Mouse (Mus musculus) brain, embryonic 14.5 days (tissue): ENCODE results near the gene Iba57. TPM values are rescaled to one million over a fixed set of nuclear protein-coding genes. Genes with fewer than 3 reads are reported as not detected.
"Not testable (repeated sequence)": the region's sequence is repeated elsewhere in the genome, so short reads cannot be mapped to it uniquely, and the experiment has no call there.

Experiments used
- DNase-seq: peaks from one replicate; pipeline ENCODE4 v3.0.0-alpha.2; 2011; ENCODE audit warnings: low read depth
- CTCF ChIP-seq: fragments of 200-500 bp; IDR thresholded peaks from 2 replicates; pipeline ENCODE4 v1.5.1; 2012; ENCODE audit warnings: inconsistent platforms, mild to moderate bottlenecking, moderate library complexity, borderline replicate concordance; ENCODE audit not compliant: insufficient read depth, insufficient read length; ENCODE audit errors: extremely low read depth
- POLR2A ChIP-seq: fragments of 200-500 bp; IDR thresholded peaks from 2 replicates; pipeline ENCODE4 v1.6.1; 2012; ENCODE audit warnings: mild to moderate bottlenecking, inconsistent platforms, borderline replicate concordance; ENCODE audit not compliant: poor library complexity, insufficient read depth, insufficient read length, severe bottlenecking; ENCODE audit errors: extremely low read depth
- polyA plus RNA-seq: library from polyadenylated mRNA; depleted of rRNA; stranded (reverse); fragments of >200 nt; gene quantifications from 2 replicates; pipeline ENCODE4 v1.2.3, GENCODE M21; 2012; rRNA removed

The Iba57 gene
- 7.8 and 8.5 TPM in 2 replicates for polyA plus RNA-seq

DNA sequence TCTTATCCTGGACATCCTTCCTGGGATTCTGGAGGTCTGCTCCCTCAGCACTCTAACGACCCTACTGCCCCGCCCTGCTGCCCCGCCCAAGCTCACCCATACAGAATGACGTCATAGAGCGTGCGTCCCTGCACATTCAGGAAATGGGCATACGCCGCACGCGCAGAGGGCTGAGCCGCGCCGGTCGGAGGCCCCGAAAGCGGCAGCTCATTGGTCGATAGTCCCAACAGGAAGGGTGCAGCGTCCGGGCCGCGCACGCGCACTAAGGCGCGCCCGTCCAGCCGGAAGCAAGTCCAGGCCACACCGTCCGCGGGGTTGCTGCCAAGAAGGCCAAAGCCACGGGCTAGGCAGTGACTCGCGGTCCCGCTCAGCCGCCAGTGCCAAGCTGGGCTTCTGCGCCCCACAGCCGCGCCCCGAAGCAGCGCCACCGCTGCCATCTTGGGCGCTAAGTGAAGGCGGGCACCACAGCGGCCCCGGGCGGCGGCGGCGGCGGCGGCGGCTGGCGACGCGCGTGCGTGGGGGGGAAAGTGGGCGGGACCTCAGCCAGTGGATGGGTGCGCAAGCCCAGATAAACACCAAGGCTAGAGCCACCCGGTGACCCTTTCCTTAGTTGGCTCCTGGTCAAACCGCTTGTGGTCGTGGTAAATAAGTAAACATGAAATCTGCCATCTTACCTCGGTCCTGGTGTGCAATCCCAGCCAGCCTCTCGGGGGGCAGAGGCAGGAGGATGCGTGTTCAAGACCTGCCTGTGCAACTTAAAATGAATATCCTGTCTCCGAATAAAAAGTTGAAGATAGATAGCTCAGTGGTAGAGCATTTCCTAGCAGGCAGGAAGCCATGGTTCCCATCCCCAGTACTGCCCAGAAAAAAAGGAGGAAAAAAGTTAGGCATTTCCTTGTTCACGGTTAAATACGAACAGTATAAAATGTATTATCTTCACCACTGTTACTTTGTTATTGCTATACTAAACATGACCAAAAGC is at the start of gene Iba57:
Gene Iba57, minus strand, starts transcription at position 485 of the 982 bp plus-strand sequence.
- TF ChIP-seq POLR2A: peak; percentile 83
- TF ChIP-seq CTCF: peak; percentile 19; the same call in 1 of the 2 replicates
- DNase-seq: peak; percentile 100

DNA sequence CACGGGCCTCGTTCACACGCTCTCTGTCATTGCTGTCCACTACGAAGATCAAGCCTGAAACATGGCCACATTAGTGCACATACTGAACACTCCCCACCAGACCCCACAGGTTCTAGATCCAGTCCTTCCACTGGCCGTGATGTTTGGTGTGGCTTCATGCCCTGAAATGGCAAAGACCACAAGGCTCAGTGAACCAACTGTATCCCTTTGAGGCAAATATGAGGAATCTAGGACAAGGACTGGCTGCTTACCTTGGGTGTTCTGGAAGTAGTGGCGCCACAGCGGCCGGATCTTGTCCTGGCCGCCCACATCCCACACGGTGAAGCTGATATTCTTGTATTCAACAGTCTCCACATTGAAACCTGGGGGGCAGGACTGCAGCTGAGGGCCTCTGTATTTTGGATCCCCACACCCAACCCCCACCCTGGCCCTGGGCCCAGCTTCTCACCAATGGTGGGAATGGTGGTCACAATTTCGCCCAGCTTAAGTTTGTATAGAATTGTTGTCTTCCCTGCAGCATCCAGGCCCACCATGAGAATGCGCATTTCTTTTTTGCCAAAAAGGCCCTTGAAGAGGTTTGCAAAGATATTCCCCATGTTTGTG is 49.5 kb upstream of the Iba57 start:
- no peak for DNase-seq
- TF ChIP-seq CTCF: no peak
- no peak for TF ChIP-seq POLR2A

DNA sequence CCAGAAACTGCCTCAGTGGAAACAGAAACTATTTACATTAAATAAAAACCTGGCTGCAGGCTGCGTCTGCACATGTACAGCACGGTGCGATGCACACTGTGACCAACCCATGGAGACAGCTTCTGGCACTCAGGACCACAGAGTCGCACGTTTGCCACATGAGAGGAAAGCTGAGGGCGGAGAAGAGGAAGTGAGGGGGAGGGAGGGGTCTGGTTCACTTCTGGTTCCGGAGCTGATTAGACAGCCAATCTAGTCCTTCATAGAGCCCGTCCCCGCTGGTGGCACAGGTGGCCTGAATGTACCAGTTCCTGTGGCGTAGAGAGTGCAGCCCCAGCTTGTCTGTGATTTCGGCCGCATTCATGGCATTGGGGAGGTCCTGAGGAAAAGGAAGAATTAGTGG is 48.8 kb upstream of the Iba57 start:
- DNase-seq: not testable (repeated sequence)

DNA sequence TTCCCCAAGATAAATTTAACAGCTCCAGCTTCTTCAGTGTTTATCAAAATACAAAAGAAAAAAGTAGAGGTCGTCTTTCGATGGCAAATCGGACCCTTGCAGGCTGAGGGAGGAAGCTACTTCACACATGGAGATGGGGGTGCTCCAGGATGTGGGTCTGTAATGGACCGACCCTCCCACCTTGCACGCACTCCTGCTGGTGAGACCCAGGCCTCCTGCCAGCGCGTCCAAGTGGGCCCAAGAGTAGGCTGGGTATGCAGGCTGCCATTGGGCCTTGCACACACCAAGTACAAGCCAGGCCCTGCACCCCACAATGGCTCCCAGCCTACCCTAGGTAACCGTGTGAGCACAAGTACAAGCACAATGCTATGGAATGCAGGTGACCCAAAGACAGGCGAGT is 48.0 kb upstream of the Iba57 start:
- DNase-seq: not testable (repeated sequence)

DNA sequence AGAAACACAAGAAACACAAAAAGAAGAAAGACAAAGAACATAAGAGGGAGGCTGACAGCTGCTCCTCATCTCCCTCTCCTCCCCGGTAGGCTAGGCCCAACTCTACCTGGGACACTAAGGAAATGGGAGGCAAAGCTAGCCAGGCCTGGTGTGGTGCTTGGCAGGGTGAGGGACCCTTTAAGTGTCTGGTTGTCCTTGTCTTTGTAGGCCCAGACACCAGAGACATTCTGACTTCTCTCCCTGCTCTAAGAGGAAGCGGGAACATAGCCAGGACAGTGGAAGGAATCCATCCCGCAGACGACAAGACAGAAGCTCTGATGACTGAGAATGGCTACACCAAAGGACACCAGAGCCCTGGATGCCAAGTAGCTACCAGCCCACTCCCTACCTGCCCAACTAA is 46.5 kb upstream of the Iba57 start:
- no peak for TF ChIP-seq POLR2A
- TF ChIP-seq CTCF: no peak
- DNase-seq: no peak

DNA sequence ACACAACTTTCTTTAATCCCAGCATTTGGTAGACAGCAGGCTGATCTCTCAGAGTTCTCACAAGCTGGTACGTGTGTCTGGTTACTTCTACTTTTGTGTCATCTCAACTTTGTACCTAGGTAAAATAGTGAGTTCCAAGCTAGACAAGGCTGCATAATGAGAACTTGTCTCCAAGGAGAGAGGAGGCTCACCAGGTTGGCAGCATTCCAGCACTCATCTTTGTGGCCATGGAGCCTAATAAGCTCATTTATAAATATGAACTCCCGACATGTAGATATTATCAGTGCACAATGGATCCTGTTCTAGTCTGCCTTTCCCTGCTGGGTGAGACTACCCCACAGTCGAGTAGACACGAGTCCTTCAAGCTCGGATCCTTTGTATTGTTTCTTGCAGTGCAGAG is 46.0 kb upstream of the Iba57 start:
- no peak for DNase-seq
- TF ChIP-seq POLR2A: no peak
- no peak for TF ChIP-seq CTCF

DNA sequence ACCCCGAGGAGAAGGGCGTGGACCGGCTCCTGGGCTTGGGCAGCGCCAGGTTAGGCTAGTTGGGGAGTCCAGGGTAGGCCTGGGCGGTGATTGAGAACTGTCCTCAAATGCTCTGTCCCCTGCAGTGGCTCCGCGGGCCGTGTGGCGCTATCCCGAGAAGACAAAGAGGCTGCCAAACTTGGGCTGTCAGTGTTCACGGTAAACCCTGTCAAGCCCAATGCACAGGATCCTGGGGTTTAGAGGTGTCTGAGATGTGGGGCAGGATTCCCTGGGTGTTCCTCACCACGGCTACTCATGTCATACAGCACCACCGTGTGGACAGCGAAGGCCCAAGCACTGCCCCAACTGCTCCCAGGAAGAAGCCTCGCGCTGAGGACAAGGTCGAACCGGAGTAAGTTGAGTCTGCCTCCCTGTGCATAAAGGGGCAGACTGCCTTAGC is 45.5 kb upstream of the Iba57 start:
- peak; percentile 78 for DNase-seq
- TF ChIP-seq POLR2A (no peak), CTCF (peak; percentile 64)

DNA sequence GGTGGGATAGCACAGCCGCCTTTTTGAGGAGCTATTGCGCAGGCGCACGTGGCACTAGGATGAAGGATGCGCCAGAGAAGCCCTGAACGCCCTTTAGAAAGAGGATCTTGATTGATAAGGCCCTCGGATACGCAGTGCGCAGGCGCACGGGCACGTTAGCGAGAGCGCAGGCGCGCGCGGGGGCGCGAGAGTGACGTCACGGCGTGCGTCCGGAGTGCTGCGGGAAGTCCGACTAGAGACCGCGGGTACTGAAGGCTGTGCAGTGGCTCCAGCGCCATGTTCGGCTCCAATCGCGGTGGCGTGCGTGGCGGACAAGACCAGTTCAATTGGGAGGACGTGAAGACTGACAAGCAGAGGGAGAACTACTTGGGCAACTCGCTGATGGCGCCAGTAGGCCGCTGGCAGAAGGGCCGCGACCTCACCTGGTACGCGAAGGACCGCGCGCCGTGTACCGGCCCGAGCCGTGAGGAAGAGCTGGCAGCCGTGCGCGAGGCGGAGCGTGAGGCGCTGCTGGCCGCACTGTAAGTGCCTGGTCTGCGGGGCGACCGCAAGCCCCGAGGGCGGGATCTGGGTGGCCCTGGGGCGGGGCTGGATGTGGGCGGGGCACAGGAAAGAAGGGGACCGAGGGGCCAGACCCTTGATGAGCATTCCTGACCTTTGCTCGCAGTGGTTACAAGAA is 44.8 kb upstream of the Iba57 start, which contains the start of gene 2310033P09Rik:
Gene 2310033P09Rik, plus strand, starts transcription at position 169 of the 679 bp plus-strand sequence.
- DNase-seq: peak; percentile 99
- peak; percentile 67; the same call in 1 of the 2 replicates for TF ChIP-seq POLR2A
- TF ChIP-seq CTCF: no peak

DNA sequence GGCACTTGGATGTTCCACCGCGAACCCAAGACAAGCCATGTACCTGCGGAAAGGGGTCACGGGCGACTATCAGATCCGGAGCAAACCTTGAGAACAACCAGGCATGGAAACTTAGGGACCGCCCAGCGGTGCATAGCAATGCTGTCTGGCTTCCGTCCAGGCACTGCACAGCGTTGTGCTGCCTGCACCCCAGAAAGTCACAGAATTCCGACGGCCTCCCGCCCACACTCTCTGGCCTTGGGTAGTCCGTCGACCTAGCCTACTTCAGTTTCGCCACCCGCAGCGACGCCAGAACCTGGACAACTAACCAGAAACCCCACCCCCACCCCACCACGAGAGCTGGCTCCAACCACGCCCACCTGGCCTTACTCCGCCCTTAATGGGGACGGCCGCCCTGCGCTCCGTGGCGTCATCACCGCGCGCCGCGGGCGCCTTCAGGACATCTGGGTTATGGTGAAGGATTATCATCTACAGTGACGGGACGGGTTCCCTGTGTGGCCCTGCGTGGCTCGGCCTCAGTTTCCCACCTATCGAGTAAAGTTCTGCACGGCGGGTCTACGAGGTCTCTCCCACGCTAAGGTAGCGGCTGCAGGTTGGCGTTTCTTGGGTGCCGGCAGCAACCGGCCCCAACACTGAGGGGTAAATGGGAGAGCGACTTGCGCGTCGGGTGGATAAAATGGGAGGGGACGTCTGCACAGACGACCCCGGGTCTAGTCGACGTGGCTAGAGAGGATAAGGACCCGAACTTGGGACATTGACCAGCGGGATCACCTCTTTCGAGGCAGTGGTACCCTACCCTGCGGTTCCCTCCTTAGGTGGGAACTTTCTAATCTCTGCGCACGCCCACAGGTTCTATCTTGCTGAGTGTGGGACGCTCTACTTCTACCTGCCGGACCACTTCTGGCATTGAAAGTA is 38.8 kb upstream of the Iba57 start, which contains the start of gene Mrpl55:
Gene Mrpl55, plus strand, starts transcription at position 406 of the 915 bp plus-strand sequence.
- DNase-seq: peak; percentile 98
- TF ChIP-seq POLR2A (peak; percentile 35; the same call in 1 of the 2 replicates), CTCF (no peak)

DNA sequence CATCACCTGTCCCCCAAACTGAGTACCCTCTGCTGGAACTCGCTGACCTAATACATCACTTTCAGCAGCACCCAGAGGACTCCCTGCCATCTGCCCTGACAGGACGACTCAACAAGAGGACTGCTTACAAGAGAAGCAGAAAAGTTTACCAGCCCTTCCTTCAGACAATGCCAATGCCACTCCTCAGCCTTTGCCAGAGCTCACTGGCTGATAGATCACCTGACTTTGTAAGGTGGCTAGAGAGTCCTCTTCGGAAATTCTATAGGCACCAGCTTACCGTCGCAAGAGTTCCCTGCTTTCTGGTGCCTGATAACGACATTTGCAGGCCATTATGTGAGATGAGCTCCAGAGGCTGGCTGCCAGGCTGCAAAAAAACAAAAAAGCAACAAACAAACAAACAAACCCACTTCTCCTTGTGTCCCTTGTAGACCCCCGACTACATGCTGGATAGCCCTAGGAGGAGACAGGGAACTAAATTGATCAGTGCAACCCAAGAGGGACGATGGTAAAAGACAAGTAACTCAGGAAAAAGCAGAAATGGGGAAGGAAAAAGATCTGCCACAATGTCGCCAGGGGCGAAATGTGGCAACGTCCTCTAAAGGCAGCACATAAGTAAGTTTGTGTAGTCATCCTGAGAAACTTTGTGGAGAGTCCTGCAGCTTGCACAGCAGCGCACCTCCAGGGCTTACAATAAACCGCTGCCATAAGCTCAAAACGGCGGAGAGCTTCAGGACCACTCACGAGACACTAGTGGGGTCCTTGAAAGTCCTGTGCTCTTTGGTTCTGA is 37.9 kb upstream of the Iba57 start:
- TF ChIP-seq POLR2A: no peak
- TF ChIP-seq CTCF: no peak
- DNase-seq: no peak

DNA sequence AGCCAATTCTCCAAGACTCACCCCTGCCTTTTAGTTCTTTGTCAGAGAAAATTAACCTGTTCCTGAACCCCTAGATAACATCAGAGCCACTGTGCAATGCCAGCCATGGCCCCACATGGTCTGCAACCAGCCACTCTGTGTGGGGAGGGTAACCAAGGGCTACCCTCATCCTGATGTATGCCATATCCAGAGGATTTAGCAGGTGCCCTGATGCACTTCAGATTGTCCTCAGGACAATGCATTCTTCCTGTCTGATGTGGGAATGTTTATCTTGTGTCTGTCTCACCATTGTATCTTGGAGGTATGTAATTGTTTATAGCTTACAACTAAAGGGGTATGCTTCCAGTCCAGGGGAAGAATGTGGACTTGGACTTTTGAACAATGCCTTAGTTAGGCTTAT is 32.7 kb upstream of the Iba57 start:
- TF ChIP-seq CTCF (no peak), POLR2A (no peak)
- no peak for DNase-seq
